Mouse (Mus musculus): ENCODE measurements around the gene Chchd6. TPM values are rescaled to one million over a fixed set of nuclear protein-coding genes. Genes with fewer than 3 reads are reported as not detected.

Gene Chchd6
- polyA plus RNA-seq, 1 experiment from 2014 or later = 191 TPM

DNA sequence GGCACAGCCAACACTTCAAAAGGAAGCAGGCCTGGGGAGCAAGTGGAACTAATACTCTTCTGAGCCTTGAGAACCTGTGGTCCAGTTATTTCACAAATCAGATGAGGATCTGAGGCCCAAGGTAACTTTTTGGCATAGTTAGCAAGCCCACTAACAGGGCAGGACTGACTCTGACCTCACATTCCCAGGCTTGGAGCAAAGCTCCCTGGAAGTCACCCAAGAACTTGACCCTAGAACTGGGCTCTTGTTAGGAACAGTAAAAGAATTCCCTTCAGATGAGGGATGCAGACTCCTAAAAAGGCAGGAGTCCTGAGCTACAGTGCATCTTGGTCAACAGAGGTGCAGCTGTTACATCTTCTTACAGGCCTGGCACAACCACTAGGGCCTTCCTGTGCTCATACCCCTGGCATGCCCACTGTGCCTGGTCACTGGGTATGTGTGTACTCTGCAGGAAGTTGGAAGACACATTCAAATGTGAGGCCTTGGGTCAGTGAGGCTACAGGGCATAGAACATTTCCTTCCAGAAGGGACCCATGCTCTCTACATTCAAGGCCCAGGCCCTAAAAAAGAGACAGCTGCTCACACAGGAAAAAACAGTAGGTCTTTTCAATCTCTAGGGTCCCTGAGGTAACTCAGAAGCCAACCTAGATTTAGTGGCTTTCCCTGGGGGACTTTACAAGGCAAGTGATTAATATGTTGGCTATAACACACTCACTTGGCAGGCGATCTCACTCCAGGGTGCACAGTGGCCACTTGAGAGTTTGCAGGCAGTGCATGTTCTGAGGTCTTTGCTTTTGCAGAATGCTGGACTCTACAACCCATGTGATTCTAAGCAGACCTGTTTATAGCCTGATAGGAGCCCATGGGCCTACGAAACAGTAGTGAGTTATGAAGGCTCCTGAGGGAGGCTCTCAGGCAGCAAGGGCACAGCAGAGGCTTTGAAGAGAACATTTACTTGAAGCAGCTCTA, 191.9 kb downstream of the Chchd6 start:
- 84% methylated on average over 2 of the region's 2 CpGs for WGBS
- Histone ChIP-seq H3K9me3 (replicated peaks; ENCODE audit: control insufficient read depth, low read length, poor library complexity, severe bottlenecking) (no peaks in the 10 kb centered on the region), H3K27ac (ENCODE audit: low read length) (no peak overlapping the region), H3K4me1 (ENCODE audit: control insufficient read depth, insufficient read depth, low read length) (no peaks in the 10 kb centered on the region), H3K36me3 (ENCODE audit: control insufficient read depth, insufficient read depth, low read length) (no peaks in the 10 kb centered on the region), H3K4me2 (ENCODE audit: low read length) (no peak overlapping the region), H3K9ac (ENCODE audit: low read depth, low read length) (no peak overlapping the region), H3K27me3 (ENCODE audit: control insufficient read depth, insufficient read depth, low read depth, low read length) (no peaks in the 10 kb centered on the region), H3K4me3 (ENCODE audit: low read depth, low read length) (no peak overlapping the region)
- ATAC-seq = no peak

DNA sequence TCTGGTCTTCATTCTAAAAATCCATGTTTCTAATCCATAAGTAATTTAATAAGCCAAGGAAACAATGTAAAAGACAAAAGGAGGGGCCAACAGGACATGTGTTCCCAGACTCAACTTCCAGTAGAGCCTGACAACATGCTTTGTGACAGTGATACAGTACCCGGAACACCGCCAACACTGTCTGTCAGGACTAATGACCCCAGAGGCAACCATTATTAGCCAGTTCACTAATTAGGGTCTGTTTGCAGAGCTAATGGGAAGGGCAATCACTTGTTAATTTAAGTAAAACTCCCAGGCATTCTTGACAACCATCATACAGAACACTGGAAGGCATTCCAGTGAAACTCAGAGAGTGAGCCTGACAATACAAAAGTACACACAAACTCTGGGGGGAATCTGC, 193.0 kb downstream of the Chchd6 start:
- no peaks in the 10 kb centered on the region for H3K27me3 ChIP-seq (ENCODE audit: control insufficient read depth, insufficient read depth, low read depth, low read length)

DNA sequence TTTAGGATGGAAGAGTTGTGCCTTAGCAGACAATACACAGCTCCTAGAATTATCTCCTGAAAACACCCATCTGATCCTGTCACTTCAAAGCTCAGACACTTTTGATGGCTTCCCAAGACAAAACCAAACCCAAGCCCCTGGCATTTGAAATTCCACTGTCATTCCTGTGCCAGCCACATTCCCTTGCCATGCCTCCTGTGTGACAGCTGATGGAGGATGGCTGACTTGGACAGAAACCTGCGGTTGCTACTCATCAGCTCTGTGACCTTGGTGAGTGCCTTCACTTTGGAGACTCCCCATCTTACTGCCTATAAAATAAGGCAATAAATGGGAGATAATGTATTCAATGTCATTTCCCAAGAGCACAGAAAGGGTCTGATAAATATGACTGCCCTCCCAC, 195.9 kb downstream of the Chchd6 start:
- H3K27ac ChIP-seq (ENCODE audit: low read length) = no peak overlapping the region
- no peak overlapping the region for H3K4me3 ChIP-seq (ENCODE audit: low read depth, low read length)
- no peaks in the 10 kb centered on the region for H3K9me3 ChIP-seq (replicated peaks; ENCODE audit: control insufficient read depth, low read length, poor library complexity, severe bottlenecking)
- H3K27me3 ChIP-seq (ENCODE audit: control insufficient read depth, insufficient read depth, low read depth, low read length) = no peaks in the 10 kb centered on the region
- WGBS = 86% methylated on average over 1 of the region's 1 CpGs
- H3K4me2 ChIP-seq (ENCODE audit: low read length) = no peak overlapping the region
- no peak overlapping the region for H3K9ac ChIP-seq (ENCODE audit: low read depth, low read length)
- no peaks in the 10 kb centered on the region for H3K36me3 ChIP-seq (ENCODE audit: control insufficient read depth, insufficient read depth, low read length)
- no peaks in the 10 kb centered on the region for H3K4me1 ChIP-seq (ENCODE audit: control insufficient read depth, insufficient read depth, low read length)
- no peak for ATAC-seq

More for the DNA sequence above, 193.0 kb downstream of the Chchd6 start:
- no peaks in the 10 kb centered on the region for H3K4me1 ChIP-seq (ENCODE audit: control insufficient read depth, insufficient read depth, low read length)
- 81% methylated on average over 2 of the region's 2 CpGs for WGBS
- no peak overlapping the region for H3K4me3 ChIP-seq (ENCODE audit: low read depth, low read length)
- no peak overlapping the region for H3K27ac ChIP-seq (ENCODE audit: low read length)
- H3K4me2 ChIP-seq (ENCODE audit: low read length) = no peak overlapping the region
- H3K9me3 ChIP-seq (replicated peaks; ENCODE audit: control insufficient read depth, low read length, poor library complexity, severe bottlenecking) = no peaks in the 10 kb centered on the region
- no peak for ATAC-seq
- H3K9ac ChIP-seq (ENCODE audit: low read depth, low read length) = no peak overlapping the region
- no peaks in the 10 kb centered on the region for H3K36me3 ChIP-seq (ENCODE audit: control insufficient read depth, insufficient read depth, low read length)

DNA sequence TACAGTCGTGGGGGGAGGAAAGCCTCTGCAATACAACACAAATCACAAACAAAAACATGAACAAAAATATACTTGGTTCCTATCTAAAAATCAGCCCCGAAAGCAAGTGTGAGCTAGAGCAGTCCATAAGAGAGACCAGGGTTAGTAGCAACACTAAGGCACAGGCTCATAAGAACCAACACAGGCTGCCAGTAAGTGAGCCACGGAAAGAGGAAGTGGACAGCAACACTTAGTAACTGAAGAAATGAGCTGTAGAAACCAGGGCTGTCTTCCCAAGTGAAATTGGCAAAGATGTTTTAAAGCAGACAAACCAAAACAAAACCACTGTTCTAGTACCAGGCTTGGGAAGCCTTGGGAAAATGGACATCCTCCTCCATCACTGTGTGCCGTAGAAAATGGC, 197.5 kb downstream of the Chchd6 start:
- WGBS = 84% methylated on average over 4 of the region's 4 CpGs
- no peak for ATAC-seq

DNA sequence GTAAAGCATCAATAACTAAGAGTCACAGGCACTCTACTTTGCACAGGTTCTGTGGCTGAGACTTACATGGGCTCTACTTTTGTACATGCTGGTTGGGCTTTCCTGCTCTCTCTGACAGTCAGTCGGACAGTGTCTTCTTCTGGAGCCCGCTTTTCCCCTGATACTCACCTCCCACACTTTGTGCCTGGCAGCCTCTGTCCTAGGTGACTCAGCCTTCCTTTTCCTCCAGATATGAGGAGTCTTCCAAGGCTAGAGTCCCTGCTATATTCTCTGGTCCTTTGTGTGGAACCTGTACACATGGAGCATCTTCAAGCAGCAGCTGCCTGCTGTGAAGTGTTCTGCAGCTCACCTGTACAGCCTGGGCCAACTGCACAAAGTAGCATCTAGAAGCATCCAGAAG, 201.6 kb downstream of the Chchd6 start:
- Histone ChIP-seq H3K9me3 (replicated peaks; ENCODE audit: control insufficient read depth, low read length, poor library complexity, severe bottlenecking) (no peaks in the 10 kb centered on the region), H3K9ac (ENCODE audit: low read depth, low read length) (no peak overlapping the region), H3K27me3 (ENCODE audit: control insufficient read depth, insufficient read depth, low read depth, low read length) (no peaks in the 10 kb centered on the region), H3K4me3 (ENCODE audit: low read depth, low read length) (no peak overlapping the region), H3K4me1 (ENCODE audit: control insufficient read depth, insufficient read depth, low read length) (no peaks in the 10 kb centered on the region), H3K36me3 (ENCODE audit: control insufficient read depth, insufficient read depth, low read length) (no peaks in the 10 kb centered on the region), H3K27ac (ENCODE audit: low read length) (no peak overlapping the region), H3K4me2 (ENCODE audit: low read length) (no peak overlapping the region)
- no peak for ATAC-seq
- 90% methylated on average over 2 of the region's 2 CpGs for WGBS

More for the DNA sequence above, 197.5 kb downstream of the Chchd6 start:
- H3K4me2 ChIP-seq (ENCODE audit: low read length) = no peak overlapping the region
- H3K27ac ChIP-seq (ENCODE audit: low read length) = no peak overlapping the region
- H3K27me3 ChIP-seq (ENCODE audit: control insufficient read depth, insufficient read depth, low read depth, low read length) = no peaks in the 10 kb centered on the region
- H3K4me3 ChIP-seq (ENCODE audit: low read depth, low read length) = no peak overlapping the region
- no peaks in the 10 kb centered on the region for H3K9me3 ChIP-seq (replicated peaks; ENCODE audit: control insufficient read depth, low read length, poor library complexity, severe bottlenecking)
- H3K36me3 ChIP-seq (ENCODE audit: control insufficient read depth, insufficient read depth, low read length) = no peaks in the 10 kb centered on the region
- no peaks in the 10 kb centered on the region for H3K4me1 ChIP-seq (ENCODE audit: control insufficient read depth, insufficient read depth, low read length)
- H3K9ac ChIP-seq (ENCODE audit: low read depth, low read length) = no peak overlapping the region

DNA sequence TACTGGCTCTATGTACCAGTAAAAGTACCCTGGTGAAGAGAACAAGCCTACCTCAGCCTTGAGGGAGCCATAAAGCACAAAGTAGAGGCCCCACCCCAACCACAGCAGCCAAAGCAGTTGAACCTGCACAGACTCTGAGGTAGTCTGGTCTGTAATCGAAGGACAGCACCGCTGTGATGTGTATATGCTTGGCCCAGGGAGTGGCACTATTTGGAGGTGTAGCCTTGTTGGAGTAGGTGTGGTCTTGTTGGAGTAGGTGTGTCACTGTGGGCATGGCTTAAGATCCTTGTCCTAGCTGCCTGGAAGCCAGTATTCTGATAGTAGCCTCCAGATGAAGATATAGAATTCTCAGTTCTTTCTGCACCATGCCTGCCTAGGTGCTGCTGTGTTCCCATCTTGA, 203.2 kb downstream of the Chchd6 start:
- H3K4me3 ChIP-seq (ENCODE audit: low read depth, low read length) = no peak overlapping the region
- no peak overlapping the region for H3K27ac ChIP-seq (ENCODE audit: low read length)
- 94% methylated on average over 2 of the region's 2 CpGs for WGBS
- no peak overlapping the region for H3K9ac ChIP-seq (ENCODE audit: low read depth, low read length)
- no peak overlapping the region for H3K4me2 ChIP-seq (ENCODE audit: low read length)
- no peaks in the 10 kb centered on the region for H3K27me3 ChIP-seq (ENCODE audit: control insufficient read depth, insufficient read depth, low read depth, low read length)
- ATAC-seq = no peak
- no peaks in the 10 kb centered on the region for H3K36me3 ChIP-seq (ENCODE audit: control insufficient read depth, insufficient read depth, low read length)
- H3K4me1 ChIP-seq (ENCODE audit: control insufficient read depth, insufficient read depth, low read length) = no peaks in the 10 kb centered on the region
- no peaks in the 10 kb centered on the region for H3K9me3 ChIP-seq (replicated peaks; ENCODE audit: control insufficient read depth, low read length, poor library complexity, severe bottlenecking)

DNA sequence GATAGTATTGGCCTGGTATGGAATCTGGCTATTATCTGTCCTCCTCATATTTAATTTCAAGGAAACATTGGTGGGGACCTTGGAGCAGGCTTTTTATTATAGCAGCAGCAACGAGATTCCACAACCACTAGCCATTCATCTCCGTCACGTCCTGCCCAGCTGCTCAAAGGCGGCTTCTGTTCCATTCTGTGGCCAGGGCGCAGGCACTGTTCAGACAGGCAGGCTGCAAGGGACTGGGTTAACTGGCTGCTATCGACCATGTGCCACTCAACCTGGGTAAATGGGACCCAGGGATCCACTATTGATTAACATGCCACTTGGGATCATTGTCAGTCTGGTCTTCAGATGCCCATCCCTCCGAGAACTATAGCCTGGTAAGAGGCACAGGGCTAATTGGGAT, 205.7 kb downstream of the Chchd6 start:
- 79% methylated on average over 7 of the region's 7 CpGs for WGBS
- ATAC-seq = no peak

DNA sequence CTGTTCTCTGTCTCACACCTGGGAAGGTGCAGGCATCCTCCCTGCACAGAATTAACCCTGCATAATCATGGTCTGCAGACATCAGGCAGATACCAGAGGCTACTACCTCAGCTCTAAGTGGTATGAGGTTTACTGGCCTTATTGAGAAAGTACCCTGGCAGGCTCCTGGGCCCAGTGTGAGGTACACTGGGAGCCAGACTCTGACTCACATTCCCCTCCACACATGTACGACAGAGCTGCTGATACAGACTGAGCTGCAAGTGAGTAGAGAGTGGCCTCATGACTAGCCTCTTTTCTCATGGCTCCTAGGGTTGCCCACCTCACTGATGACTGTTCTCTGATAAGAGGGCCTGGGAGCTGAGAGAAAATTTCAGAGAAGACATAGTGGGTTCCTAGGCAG, 208.5 kb downstream of the Chchd6 start:
- no peak for ATAC-seq
- WGBS = 83% methylated on average over 1 of the region's 1 CpGs
- no peaks in the 10 kb centered on the region; the same call in 1 of the 2 replicates for H3K4me1 ChIP-seq (ENCODE audit: control insufficient read depth, insufficient read depth, low read length)

More for the DNA sequence above, 205.7 kb downstream of the Chchd6 start:
- no peak overlapping the region for H3K9ac ChIP-seq (ENCODE audit: low read depth, low read length)
- no peak overlapping the region for H3K27ac ChIP-seq (ENCODE audit: low read length)
- H3K27me3 ChIP-seq (ENCODE audit: control insufficient read depth, insufficient read depth, low read depth, low read length) = no peaks in the 10 kb centered on the region
- no peak overlapping the region for H3K4me2 ChIP-seq (ENCODE audit: low read length)
- no peaks in the 10 kb centered on the region for H3K36me3 ChIP-seq (ENCODE audit: control insufficient read depth, insufficient read depth, low read length)
- no peaks in the 10 kb centered on the region for H3K4me1 ChIP-seq (ENCODE audit: control insufficient read depth, insufficient read depth, low read length)
- H3K4me3 ChIP-seq (ENCODE audit: low read depth, low read length) = no peak overlapping the region
- no peaks in the 10 kb centered on the region for H3K9me3 ChIP-seq (replicated peaks; ENCODE audit: control insufficient read depth, low read length, poor library complexity, severe bottlenecking)

DNA sequence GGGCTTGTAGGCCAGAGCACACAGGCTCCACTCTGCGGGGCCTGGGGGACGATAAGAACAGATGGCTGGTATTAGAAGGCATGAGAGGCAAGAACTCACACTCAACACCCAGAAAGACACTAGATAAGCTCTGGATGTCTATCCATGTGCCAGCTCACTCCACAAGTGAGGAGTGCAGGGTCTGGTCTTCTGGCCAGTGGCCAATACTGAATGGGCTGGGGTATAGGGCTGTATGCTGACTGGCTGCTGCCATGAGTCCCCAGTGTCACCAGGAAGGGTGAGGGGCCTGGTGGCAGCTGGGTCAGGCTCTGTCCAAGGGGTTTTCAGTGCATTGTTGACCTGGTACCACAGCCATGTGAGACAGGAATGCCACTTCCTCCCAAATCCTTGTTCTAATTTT, 210.8 kb downstream of the Chchd6 start:
- no peaks in the 10 kb centered on the region for H3K27me3 ChIP-seq (ENCODE audit: control insufficient read depth, insufficient read depth, low read depth, low read length)
- no peak overlapping the region for H3K27ac ChIP-seq (ENCODE audit: low read length)
- ATAC-seq = no peak
- no peak overlapping the region for H3K9ac ChIP-seq (ENCODE audit: low read depth, low read length)
- no peaks in the 10 kb centered on the region for H3K9me3 ChIP-seq (replicated peaks; ENCODE audit: control insufficient read depth, low read length, poor library complexity, severe bottlenecking)
- H3K36me3 ChIP-seq (ENCODE audit: control insufficient read depth, insufficient read depth, low read length) = no peaks in the 10 kb centered on the region
- no peaks in the 10 kb centered on the region; the same call in 1 of the 2 replicates for H3K4me1 ChIP-seq (ENCODE audit: control insufficient read depth, insufficient read depth, low read length)
- WGBS = 97% methylated on average over 2 of the region's 2 CpGs
- H3K4me2 ChIP-seq (ENCODE audit: low read length) = no peak overlapping the region
- H3K4me3 ChIP-seq (ENCODE audit: low read depth, low read length) = no peak overlapping the region

More for the DNA sequence above, 208.5 kb downstream of the Chchd6 start:
- Histone ChIP-seq H3K4me3 (ENCODE audit: low read depth, low read length) (no peak overlapping the region), H3K36me3 (ENCODE audit: control insufficient read depth, insufficient read depth, low read length) (no peaks in the 10 kb centered on the region), H3K9me3 (replicated peaks; ENCODE audit: control insufficient read depth, low read length, poor library complexity, severe bottlenecking) (no peaks in the 10 kb centered on the region), H3K27me3 (ENCODE audit: control insufficient read depth, insufficient read depth, low read depth, low read length) (no peaks in the 10 kb centered on the region), H3K4me2 (ENCODE audit: low read length) (no peak overlapping the region), H3K27ac (ENCODE audit: low read length) (no peak overlapping the region), H3K9ac (ENCODE audit: low read depth, low read length) (no peak overlapping the region)

All from midbrain, embryonic 16.5 days (tissue).